In the genomic region with DNA sequence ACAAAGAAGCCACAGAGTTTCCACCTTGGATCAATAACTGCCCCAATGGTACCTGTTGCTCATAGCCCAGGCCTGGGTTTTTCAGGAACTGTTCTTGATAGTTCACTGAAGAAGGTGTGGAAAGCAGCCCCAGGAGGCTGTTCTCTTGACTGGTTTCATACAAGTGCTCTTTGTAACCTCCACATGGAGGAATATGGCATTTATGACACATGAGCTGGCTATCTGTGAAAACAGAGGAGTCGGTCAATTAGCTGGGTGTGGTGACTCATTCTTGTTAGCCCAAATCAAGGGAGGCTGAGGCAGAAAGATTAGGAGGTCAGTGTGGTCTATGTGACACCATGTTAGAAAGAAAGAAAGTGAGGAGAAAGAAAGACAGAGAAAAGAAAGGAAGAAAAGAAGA, we compare ENCODE assay signal across 18 mouse cellular contexts.
"Had no signal": no experiment of that assay in that cellular context is flagged by ENCODE, and none has a peak within 500 bp of the region (broad histone marks: within the 10 kb centered on the region; RNA-seq: fewer than 3 reads in every experiment).

No protein-coding gene starts in this region.

- H3K4me1 ChIP-seq: midbrain, embryonic 12.5 days; neural tube, embryonic 13.5 days; neural tube, embryonic 15.5 days had no signal

- H3K9ac ChIP-seq: lung, embryonic 14.5 days; midbrain, embryonic 12.5 days; neural tube, embryonic 13.5 days; neural tube, embryonic 15.5 days had no signal

- ATAC-seq: midbrain, embryonic 16.5 days had no signal

- DNase-seq: lung, embryonic 14.5 days; lung, postnatal 10 days; lung, postnatal 4 days; midbrain, embryonic 14.5 days; retina, postnatal 1 day; right cerebral cortex, adult 18-20 months; right cerebral cortex, postnatal 25 days; right cerebral cortex, postnatal 4 days; spleen, adult 18-20 months; thymus, adult 18-20 months; thymus, postnatal 14 days; thymus, postnatal 36 days had no signal

- H3K9me3 ChIP-seq: midbrain, embryonic 10.5 days; midbrain, embryonic 12.5 days; neural tube, embryonic 13.5 days; neural tube, embryonic 15.5 days had no signal

- H3K36me3 ChIP-seq: midbrain, embryonic 10.5 days; midbrain, embryonic 12.5 days; neural tube, embryonic 13.5 days; neural tube, embryonic 15.5 days had no signal

- H3K4me3 ChIP-seq: midbrain, embryonic 10.5 days; midbrain, embryonic 12.5 days; myocyte; neural tube, embryonic 13.5 days; neural tube, embryonic 15.5 days had no signal

- H3K27me3 ChIP-seq: midbrain, embryonic 12.5 days; neural tube, embryonic 13.5 days had no signal

- H3K27ac ChIP-seq: midbrain, embryonic 10.5 days; midbrain, embryonic 12.5 days; neural tube, embryonic 13.5 days; neural tube, embryonic 15.5 days had no signal

- H3K4me2 ChIP-seq: lung, embryonic 14.5 days; midbrain, embryonic 12.5 days; neural tube, embryonic 13.5 days; neural tube, embryonic 15.5 days had no signal
